Mouse (Mus musculus) forebrain, embryonic 11.5 days (tissue): ENCODE results near the gene Herpud2. TPM values are rescaled to one million over a fixed set of nuclear protein-coding genes. Genes with fewer than 3 reads are reported as not detected.

ENCODE experiments used
- ATAC-seq: fragments of 200-750 bp; cut with Nextera tagmentation; replicated peaks from 2 replicates; pipeline ENCODE4 v1.8.0; 2017; ENCODE audit warnings: moderate TSS enrichment; ENCODE audit not compliant: low FRiP score
- DNase-seq: peaks from one replicate; pipeline ENCODE4 v3.0.0-alpha.2; 2017; ENCODE audit warnings: low spot score
- H3K27ac ChIP-seq: fragments of 300-500 bp; sonication (generic); 2 replicates; pipeline ENCODE4 v1.5.1; 2014; ENCODE audit warnings: low read depth, low read length
- H3K27me3 ChIP-seq: fragments of 300-500 bp; sonication (generic); 2 replicates; pipeline ENCODE4 v1.6.1; 2014; ENCODE audit warnings: mild to moderate bottlenecking, low read length, mixed read lengths; ENCODE audit not compliant: control insufficient read depth, insufficient read depth
- H3K36me3 ChIP-seq: fragments of 300-500 bp; sonication (generic); 2 replicates; pipeline ENCODE4 v1.6.1; 2014; ENCODE audit warnings: mild to moderate bottlenecking, low read length, moderate library complexity, mixed read lengths; ENCODE audit not compliant: control insufficient read depth, insufficient read depth
- H3K4me1 ChIP-seq: fragments of 300-500 bp; sonication (generic); replicated peaks from 2 replicates; pipeline ENCODE4 v1.6.1; 2014; ENCODE audit warnings: low read length, mixed read lengths; ENCODE audit not compliant: control insufficient read depth, insufficient read depth
- H3K4me2 ChIP-seq: fragments of 300-500 bp; sonication (generic); 2 replicates; pipeline ENCODE4 v1.6.1; 2014; ENCODE audit warnings: low read depth, mild to moderate bottlenecking, low read length, moderate library complexity, mixed read lengths; ENCODE audit not compliant: severe bottlenecking
- H3K4me3 ChIP-seq: fragments of 300-500 bp; sonication (generic); 2 replicates; pipeline ENCODE4 v1.5.1; 2014; ENCODE audit warnings: low read depth, low read length
- H3K9ac ChIP-seq: fragments of 300-500 bp; sonication (generic); 2 replicates; pipeline ENCODE4 v1.6.1; 2014; ENCODE audit warnings: low read length
- H3K9me3 ChIP-seq: fragments of 300-500 bp; sonication (generic); 2 replicates; pipeline ENCODE4 v1.6.1; 2016; ENCODE audit warnings: low read length, mixed read lengths; ENCODE audit not compliant: control insufficient read depth
- WGBS: fragments of 180-500 bp; shearing (Covaris S2); extraction: QIAGEN DNeasy Blood & Tissue Kit; methylation state at CpG from one replicate; pipeline ENCODE4 v1.1.7; 2014; 5-methylcytosine and 5-hydroxymethylcytosine counted together
- polyA plus RNA-seq: library from polyadenylated mRNA; unstranded; fragments of >200 nt; fragmentation: Nextera tagmentation; extraction: Ambion mirVana; gene quantifications from 2 replicates; pipeline ENCODE4 v1.2.1, GENCODE M21; 2014

The Herpud2 gene
- polyA plus RNA-seq, 1 experiment from 2014 or later, result 39.6 TPM

DNA sequence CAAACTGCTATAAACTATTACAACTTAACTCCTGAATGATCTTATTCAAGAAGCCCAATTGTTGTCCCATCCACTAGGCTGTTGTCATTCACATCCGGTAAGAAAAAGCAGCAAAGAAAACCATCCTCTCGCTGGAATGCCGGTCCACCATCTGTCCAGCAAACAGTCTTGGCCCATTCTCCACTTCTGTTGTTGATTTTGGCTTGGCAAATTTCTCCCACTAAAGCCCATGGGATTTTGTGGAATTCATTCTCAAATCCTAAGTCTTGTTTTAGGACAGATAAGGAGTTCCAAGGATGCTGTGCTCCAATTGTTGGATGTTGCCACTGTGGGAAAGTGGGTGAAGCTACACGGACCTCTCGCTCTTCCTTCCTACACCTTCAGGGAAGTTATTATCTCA is 25.6 kb upstream of the Herpud2 start:
- 89% methylated on average over 5 of the region's 5 CpGs for WGBS
- Histone ChIP-seq H3K27ac (no peak overlapping the region), H3K4me3 (no peak overlapping the region), H3K4me2 (no peak overlapping the region), H3K9ac (no peak overlapping the region), H3K9me3 (no peaks in the 10 kb centered on the region), H3K36me3 (no peaks in the 10 kb centered on the region), H3K4me1 (no peaks in the 10 kb centered on the region), H3K27me3 (no peaks in the 10 kb centered on the region)
- DNase-seq, result no peak
- no peak for ATAC-seq

DNA sequence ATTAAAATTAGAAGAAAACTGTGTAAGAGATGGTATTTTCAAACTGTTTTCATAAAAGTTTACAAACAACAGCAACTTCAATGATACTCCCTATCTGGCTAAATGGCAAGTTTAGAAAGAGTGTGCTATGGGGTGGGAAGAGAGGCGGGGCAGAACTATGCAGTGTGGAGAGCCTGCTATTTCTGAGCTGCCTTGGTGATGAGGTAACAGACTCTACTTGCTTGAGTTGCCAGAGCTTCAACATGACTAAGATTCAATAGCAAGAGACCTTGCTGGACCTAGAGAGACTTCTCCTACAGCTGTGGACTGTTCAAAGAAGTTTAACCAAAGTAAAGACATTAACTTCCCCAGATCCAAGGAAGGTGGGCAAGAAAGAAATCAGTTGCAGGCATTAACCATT is 24.9 kb upstream of the Herpud2 start:
- Histone ChIP-seq H3K27ac (no peak overlapping the region), H3K4me3 (no peak overlapping the region), H3K27me3 (no peaks in the 10 kb centered on the region), H3K4me1 (no peaks in the 10 kb centered on the region), H3K36me3 (no peaks in the 10 kb centered on the region), H3K9me3 (no peaks in the 10 kb centered on the region), H3K4me2 (no peak overlapping the region), H3K9ac (no peak overlapping the region)
- no peak for DNase-seq
- no peak for ATAC-seq
- WGBS, result 80% methylated on average over 1 of the region's 1 CpGs

DNA sequence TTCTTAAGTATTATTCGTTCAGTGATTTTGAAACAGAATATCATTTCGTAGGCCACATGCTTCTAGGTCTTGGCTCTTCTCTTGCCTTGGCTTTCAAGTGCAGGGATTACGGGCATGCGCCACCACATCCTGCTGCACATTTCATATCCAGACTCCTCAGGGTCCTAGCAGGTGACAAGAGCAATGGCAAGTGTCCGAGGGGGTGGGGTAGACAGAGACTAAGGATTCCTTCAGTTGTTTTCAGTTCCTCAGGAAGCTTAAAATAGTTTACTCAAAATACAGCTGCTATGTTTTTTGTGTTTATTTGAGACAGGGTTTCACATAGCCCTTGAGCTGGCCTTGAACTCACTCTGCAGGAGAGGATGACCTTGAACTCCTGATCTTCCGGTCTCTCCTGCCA is 24.4 kb upstream of the Herpud2 start:
- H3K4me2 ChIP-seq, result no peak overlapping the region
- H3K4me3 ChIP-seq, result no peak overlapping the region
- 91% methylated on average over 6 of the region's 6 CpGs for WGBS
- H3K9me3 ChIP-seq, result no peaks in the 10 kb centered on the region
- H3K27me3 ChIP-seq, result no peaks in the 10 kb centered on the region
- no peaks in the 10 kb centered on the region for H3K4me1 ChIP-seq
- ATAC-seq (no peak), DNase-seq (no peak)
- H3K9ac ChIP-seq, result no peak overlapping the region
- H3K36me3 ChIP-seq, result no peaks in the 10 kb centered on the region
- no peak overlapping the region for H3K27ac ChIP-seq

DNA sequence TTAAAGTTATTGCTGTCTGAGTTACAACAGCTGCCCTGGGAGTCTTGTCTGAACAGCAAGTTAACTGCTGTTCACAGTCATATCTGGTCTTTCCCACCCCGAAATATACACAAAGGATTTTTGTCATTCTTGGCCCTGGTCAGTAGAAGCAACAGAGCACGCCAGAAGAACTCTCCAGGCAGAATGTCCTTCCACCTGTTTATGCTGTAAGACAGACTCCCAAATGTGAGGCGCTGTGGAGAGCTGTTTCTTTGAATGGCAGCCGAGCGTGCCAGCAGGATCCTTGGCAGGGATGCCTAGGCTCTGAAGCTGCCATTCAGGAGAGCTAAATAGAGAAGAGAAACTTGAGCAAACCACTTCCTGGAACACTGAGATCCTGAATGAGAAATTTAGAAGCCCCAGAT is 23.4 kb upstream of the Herpud2 start:
- DNase-seq (no peak), ATAC-seq (no peak)
- H3K36me3 ChIP-seq, result no peaks in the 10 kb centered on the region
- no peak overlapping the region for H3K9ac ChIP-seq
- 69% methylated on average over 5 of the region's 5 CpGs for WGBS
- no peaks in the 10 kb centered on the region for H3K27me3 ChIP-seq
- no peak overlapping the region for H3K27ac ChIP-seq
- no peak overlapping the region for H3K4me2 ChIP-seq
- no peaks in the 10 kb centered on the region for H3K9me3 ChIP-seq
- H3K4me1 ChIP-seq, result no peaks in the 10 kb centered on the region
- H3K4me3 ChIP-seq, result no peak overlapping the region

DNA sequence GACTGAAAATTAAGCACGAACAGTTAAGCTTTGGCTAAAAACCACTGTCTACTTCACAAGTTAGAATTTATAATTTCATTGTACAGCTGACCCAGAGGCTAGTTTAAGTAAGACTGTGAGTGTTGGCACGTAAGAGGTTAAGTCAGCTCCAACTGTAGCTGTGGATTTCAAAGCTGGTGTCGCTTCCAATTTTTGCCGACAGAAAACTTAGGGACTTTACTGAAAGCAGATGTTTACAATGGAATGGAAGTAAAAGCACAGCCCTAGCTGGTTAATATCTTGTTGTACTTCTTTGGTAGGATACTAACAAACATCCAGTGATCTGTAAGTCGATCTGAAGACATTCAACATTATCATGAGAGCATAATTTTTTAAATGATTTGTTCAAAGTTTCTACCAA is 23.0 kb upstream of the Herpud2 start:
- no peaks in the 10 kb centered on the region for H3K4me1 ChIP-seq
- DNase-seq, result no peak
- no peaks in the 10 kb centered on the region for H3K9me3 ChIP-seq
- no peaks in the 10 kb centered on the region for H3K27me3 ChIP-seq
- no peak overlapping the region for H3K27ac ChIP-seq
- ATAC-seq, result no peak
- H3K4me3 ChIP-seq, result no peak overlapping the region
- 80% methylated on average over 5 of the region's 5 CpGs for WGBS
- H3K4me2 ChIP-seq, result no peak overlapping the region
- no peaks in the 10 kb centered on the region for H3K36me3 ChIP-seq
- H3K9ac ChIP-seq, result no peak overlapping the region

DNA sequence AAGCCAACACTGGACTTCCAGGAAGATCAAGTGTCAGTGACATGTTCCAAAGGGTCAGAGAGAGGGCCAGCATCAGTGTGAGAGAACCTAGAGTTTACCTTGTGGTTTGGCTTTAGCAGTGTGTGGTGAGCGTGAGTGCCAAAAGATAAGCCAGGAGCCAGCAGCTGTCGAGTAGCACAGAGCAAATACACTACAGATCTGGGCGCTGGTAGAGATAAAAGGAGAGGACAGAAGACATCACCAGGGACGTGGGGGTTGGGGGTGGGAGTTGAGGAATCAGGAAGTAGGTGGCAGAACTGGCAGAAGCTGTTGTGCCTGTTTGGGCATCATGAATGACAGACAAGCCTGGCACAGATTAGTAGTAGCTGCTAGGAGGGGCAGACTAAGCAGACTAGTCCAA is 21.6 kb upstream of the Herpud2 start:
- DNase-seq (no peak), ATAC-seq (no peak)
- Histone ChIP-seq H3K4me3 (no peak overlapping the region), H3K36me3 (no peaks in the 10 kb centered on the region), H3K9me3 (no peaks in the 10 kb centered on the region), H3K4me1 (no peaks in the 10 kb centered on the region), H3K9ac (no peak overlapping the region), H3K4me2 (no peak overlapping the region), H3K27ac (no peak overlapping the region), H3K27me3 (no peaks in the 10 kb centered on the region)
- 77% methylated on average over 4 of the region's 4 CpGs for WGBS

DNA sequence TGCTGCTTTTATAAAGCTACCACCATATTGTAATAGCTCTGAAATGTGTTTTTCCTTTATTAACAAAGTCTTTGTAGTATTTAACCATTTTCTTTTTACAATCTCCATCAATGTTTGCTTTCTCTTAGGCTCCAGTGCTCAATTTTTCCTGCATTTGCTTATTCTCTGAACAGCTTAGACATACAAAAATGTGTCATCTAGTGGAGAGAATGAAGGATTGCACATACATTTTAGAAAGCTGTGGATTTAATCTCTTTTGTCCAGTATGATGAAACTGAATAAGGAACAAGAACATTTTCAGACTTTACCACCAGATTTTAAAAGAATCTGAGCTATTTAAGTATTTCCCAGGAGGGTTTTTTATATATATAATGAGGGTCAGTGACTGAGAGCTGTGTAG is 18.0 kb upstream of the Herpud2 start:
- Histone ChIP-seq H3K4me2 (no peak overlapping the region), H3K4me1 (no peaks in the 10 kb centered on the region), H3K36me3 (no peaks in the 10 kb centered on the region), H3K27ac (no peak overlapping the region), H3K4me3 (no peak overlapping the region), H3K27me3 (no peaks in the 10 kb centered on the region), H3K9ac (no peak overlapping the region), H3K9me3 (no peaks in the 10 kb centered on the region)
- no peak for DNase-seq
- ATAC-seq, result no peak

DNA sequence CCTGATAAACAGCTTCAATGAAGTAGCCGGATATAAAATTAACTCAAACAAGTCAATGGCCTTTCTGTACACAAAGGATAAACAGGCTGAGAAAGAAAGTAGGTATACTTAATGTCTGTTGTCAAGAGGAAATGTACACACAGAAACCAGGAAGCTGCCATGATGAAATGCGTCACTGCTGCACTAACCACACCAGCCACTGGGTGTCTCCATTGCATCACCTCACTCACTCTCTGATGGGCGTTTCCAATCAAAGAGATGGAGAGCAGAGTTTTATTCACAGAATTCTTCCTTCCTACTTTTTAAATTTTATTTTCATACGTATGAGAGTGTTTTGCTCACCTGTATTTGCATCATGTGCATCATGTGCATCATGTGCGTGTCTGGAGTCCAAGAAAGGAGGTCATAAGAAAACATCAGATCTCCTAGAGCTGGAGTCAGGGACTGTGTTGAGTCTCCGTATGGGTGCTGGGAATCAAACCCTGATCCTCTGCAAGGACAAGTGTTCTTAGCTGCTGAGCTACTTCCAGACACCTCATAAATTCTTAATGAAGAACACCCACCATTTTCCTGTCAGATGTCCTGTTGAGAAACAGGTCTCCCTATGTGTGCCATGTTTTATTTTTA is 16.0 kb upstream of the Herpud2 start:
- no peaks in the 10 kb centered on the region for H3K9me3 ChIP-seq
- no peak overlapping the region for H3K27ac ChIP-seq
- no peak overlapping the region for H3K9ac ChIP-seq
- ATAC-seq (peak; percentile 74), DNase-seq (peak; percentile 66)
- H3K27me3 ChIP-seq, result no peaks in the 10 kb centered on the region
- 30% methylated on average over 6 of the region's 6 CpGs for WGBS
- H3K4me3 ChIP-seq, result no peak overlapping the region
- H3K4me1 ChIP-seq, result no peaks in the 10 kb centered on the region
- H3K4me2 ChIP-seq, result no peak overlapping the region
- no peaks in the 10 kb centered on the region for H3K36me3 ChIP-seq

DNA sequence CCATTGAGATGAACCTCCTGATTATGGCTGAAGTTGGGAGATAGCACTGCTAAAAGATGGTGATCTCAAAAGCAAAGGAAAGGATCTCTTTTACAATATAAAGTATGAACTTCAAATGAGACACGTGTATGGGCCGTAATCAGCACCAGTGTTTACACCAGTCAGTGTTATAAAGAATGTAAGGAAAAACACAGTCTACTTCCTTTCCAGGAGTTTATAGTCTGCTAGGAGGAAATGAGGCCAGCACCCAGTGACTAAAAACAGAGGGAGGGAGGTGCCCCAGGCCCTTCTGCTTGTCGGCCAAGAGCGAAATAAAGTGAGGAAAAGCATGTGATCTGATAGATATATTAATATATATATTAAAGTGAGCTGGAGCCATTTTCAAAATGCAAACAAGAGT is 6.6 kb upstream of the Herpud2 start:
- H3K4me1 ChIP-seq, result no peaks in the 10 kb centered on the region
- no peak overlapping the region for H3K27ac ChIP-seq
- ATAC-seq (no peak), DNase-seq (no peak)
- H3K9me3 ChIP-seq, result no peaks in the 10 kb centered on the region
- H3K9ac ChIP-seq, result no peak overlapping the region
- H3K27me3 ChIP-seq, result no peaks in the 10 kb centered on the region
- no peak overlapping the region for H3K4me2 ChIP-seq
- WGBS, result 82% methylated on average over 4 of the region's 4 CpGs
- H3K36me3 ChIP-seq, result no peaks in the 10 kb centered on the region
- H3K4me3 ChIP-seq, result no peak overlapping the region
